Mouse (Mus musculus) G1E-ER4 (cell line): ENCODE data around the gene Trim28. TPM values are rescaled to one million over a fixed set of nuclear protein-coding genes. Genes with fewer than 3 reads are reported as not detected.

ENCODE experiments used
- GATA1 ChIP-seq: IDR thresholded peaks from one replicate; pipeline ENCODE4 v1.8.0; 2012; ENCODE audit warnings: low read length, inconsistent platforms
- polyA plus RNA-seq: library from polyadenylated mRNA; stranded (reverse); fragments of >175 nt; gene quantifications from 2 replicates; pipeline ENCODE4 v1.2.3, GENCODE M21; 2012

The Trim28 gene
- polyA plus RNA-seq, 1 experiment: 297 TPM

DNA sequence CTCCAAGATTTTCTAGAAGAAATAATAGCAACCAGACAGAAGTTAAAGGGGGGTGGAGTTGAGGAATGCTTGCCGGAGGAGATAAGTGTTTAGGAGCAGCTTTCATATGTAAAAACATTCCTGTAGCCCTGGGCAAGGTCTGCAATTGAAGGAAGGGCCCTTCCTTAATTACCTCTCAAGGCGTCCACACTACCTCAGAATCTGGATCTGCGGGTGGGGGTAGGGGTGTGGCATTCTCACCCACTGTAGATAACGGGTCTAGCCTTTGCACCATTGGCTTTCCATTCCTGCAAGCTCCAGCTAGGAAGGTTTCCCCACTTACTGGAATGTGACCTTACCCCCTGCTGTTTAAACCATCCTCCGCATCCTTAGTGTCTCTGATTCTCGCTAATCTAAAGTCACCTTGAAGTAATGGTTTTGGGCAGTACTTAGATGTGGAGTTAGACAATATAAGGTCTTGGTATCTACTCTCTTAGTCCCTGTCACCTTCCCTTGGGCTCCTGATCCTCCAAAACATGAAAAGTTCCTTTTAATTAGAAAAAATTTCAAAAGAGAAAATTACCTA is 15.4 kb downstream of the Trim28 start:
- TF ChIP-seq GATA1: no peak

DNA sequence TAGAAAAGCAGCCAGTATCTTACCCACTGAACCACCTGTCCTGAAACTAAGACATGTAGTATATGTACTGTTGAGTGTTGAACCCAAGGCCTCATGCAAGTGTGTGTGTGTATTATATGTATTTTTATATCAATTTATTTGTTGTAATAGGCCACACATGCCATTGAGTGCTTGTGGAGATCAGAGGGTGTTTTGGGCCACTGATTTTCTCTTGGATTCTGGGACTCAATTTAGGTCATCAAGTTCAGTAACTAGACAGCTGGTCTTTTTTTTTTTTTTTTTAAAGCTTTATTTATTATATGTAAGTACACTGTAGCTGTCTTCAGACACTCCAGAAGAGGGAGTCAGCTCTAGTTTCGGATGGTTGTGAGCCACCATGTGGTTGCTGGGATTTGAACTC is 16.3 kb downstream of the Trim28 start:
- no peak for TF ChIP-seq GATA1

DNA sequence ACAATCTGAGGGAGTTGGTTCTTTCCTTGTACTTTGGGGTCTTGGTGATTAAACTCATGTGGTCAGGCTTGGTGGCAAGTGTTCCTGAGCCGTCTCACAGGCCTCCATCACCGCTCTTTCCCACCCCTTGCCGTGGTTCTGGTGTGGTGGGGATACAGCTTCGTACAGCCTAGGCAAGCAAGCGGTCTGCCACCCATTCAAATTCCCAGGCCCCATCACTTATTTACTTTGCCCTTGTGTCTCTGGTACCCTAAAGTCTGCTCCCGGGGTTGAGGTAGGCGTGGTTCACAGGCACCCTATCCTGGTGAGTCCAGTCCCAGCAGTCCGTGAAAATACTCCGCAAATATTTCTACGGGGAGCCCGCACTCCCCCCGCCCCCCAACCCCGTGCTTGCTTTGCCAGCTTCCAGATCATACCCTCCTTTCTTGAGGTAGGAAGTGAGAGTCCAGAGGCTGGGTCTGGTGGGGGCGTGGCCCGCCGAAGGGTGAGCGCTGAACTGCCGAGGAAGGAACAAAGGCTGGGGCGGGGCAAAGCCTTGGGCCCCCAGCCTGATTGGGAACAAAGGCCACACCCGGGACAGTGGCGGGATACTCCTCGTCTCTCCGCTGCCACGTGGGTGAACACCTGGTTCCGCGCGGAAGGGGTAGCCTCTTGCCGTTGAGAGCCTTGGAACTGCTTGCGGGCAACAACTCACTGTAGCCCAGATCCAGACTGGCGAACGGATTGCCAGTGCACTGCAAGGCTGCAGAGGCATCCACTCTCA is 24.0 kb downstream of the Trim28 start:
- no peak for TF ChIP-seq GATA1

DNA sequence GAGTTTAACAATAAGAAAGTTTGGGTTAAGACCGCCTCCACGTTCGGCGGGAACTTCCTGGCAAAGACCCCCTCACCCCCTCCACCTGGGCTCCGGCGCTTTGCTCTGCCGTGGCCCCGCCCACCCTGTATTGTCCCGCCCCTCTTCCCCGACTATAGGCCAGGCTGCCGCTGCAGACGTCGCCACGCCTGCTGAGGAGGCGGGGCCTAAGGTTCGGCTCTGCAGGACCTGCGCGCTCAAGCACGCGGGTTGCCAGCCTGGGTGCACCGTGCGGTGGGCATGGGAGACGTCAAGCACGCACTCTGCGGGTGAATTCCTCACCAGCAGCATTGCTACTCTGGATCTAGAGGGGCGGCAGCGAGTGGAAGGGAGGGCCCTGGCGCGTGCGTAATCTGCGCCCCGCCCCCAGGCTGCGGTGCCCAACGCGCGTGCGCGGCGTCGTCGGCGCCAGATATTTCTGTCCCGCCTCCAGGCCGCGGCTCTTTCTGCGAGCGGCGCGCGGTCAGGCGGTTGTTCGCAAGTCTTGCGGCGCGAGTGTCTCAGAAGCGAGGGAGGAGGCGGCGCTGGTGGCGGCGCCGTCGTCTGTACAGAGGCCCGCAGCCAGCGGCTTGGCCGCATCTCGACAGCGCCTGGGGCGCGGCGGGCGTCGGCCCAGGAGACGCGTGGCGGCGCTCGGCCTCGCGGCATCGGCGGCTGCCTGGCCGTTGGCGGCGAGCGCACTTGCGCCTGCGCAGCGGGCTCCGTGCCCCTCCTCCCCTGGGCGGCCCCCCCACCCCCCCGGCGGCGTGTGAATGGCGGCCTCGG is 25.2 kb downstream of the Trim28 start:
- no peak for TF ChIP-seq GATA1

DNA sequence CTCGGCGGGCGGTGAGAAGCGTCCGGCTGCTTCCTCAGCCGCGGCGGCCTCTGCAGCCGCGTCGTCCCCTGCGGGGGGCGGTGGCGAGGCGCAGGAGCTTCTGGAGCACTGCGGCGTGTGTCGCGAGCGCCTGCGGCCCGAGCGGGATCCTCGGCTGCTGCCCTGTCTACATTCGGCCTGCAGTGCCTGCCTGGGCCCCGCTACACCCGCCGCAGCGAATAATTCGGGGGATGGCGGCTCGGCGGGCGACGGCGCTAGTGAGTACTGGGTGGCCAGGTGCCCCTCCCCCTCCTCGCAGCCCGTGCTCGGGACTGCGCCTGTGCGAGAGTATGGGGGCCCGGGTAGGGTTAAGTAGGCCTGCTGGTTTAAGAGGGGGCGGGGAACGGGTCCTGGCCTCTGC is 25.9 kb downstream of the Trim28 start:
- TF ChIP-seq GATA1: no peak

DNA sequence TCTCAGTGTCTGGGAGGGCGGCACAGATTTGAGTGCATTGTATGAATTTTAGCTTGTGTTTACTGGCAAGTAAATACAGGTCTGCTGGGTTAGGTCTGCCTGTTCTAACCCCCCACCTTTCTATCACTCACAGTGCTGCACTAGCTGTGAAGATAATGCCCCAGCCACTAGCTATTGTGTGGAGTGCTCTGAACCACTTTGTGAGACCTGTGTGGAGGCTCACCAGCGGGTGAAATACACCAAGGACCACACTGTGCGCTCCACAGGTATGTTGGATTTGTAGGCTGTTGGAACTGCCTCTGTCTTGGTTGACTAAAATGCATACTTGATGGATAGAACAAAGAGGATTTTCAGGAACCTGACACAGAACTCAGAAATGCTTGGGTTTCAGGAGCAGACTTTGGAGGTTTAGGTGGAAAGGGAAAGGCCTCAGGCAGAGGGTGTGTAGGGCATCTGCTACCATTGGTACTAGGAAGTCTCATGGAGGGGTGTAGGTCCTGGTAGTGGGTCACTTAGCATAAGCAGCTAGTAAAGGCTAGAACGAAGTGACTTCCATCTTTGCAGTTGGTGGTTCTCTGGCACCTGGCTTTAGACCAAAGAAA is 26.7 kb downstream of the Trim28 start:
- no peak for TF ChIP-seq GATA1

DNA sequence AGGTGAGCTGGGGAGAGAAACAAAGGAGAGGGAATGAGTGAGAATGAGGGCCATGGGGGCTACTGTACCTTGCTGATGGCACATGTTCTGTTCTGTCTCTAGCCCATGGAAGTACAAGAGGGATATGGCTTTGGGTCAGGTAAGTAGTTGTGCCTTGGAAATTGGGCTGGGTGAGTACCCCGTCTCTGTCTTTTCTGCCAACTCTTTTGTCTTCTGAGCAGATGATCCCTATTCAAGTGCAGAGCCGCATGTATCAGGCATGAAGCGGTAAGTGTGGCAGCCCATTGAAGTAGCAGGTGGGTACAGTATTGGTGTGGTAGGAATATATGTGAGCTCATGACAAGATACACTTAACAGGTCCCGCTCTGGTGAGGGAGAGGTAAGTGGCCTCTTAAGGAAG is 30.1 kb downstream of the Trim28 start:
- TF ChIP-seq GATA1: no peak

DNA sequence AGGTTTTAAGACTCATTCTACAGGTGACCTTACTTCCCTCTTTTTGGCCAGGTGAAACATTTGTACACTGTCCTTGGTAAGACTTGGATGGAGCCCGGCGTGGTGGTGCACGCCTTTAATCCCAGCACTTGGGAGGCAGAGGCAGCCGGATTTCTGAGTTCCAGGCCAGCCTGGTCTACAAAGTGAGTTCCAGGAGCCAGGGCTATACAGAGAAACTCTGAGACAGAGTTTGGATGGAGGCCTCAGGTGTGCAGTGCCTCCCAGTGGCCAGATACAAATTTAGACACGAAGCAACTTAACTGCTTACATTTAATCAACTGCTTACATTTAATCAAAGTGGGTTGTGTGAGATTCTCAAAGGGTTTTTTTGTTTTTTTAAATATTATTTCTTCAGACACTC is 32.2 kb downstream of the Trim28 start:
- TF ChIP-seq GATA1: no peak

DNA sequence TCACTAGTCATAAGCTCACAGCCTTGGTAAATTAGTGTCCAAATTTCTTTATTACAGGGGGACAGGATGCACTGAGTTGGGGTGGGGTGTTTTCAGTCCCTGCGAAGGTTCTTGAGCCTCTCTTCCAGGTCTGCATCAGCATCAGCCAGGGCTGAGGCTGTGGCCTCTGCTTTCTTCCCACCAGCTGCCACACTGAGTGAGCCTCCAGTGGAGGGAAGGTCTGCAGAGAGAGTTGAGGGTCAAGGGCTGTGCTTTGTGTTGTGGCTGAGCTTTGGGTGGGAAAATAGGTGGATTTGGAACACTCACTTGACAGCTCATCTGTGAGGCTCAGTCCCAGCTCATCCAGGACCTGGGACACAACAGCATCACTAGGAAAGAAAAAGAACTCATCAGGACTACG is 33.1 kb downstream of the Trim28 start:
- no peak for TF ChIP-seq GATA1

DNA sequence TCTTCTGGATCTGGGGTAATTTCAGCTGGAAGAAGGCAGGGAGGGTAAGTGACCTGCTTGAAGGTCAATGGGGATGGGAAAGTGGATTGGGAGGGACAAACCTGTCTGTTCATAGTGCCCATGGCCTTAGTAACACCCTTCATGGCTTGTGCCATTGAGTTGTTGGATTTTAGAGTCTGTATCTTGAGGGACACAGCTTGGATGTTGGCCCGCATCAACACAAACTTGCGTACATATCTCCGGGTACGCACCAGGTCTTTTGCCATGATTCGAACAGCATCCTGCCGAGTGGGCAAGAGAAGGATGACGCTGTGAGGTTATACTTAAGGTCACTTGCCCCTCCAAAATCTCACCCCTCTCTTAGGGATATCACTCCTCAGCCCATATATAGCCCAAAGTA is 33.6 kb downstream of the Trim28 start:
- TF ChIP-seq GATA1: no peak

DNA sequence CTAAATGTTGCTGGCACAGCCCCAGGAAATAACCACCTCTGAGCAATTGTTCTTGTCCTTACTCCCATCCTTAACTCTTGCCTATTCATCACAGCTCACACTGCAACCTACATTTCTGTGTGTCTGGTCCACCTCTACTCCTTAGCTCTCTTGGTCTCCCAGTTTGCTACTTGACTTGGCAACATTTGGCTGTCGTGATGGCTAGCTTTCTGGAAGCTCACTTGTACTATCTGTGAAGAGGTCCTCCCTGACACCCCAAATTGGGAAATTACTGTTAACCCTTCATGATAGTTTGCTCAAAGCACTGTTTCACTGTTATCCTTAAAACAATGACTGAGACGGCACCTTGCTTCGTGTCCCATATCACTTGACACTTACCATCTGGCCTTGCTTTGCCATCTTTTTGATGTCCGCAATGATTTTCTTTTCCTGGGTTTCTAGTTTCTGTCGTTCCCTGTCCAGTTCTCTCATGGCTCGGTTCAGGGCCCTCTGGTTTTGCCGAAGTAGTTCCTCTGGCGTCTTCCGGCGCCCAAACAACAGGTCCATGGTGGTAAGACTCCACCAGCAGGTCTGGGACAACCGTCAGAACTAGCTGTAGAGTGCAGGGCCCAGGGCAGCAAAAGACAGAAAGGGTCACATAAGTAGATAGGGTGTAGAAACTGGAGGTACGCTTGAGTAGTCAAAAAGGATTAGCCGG is 34.7 kb downstream of the Trim28 start:
- TF ChIP-seq GATA1: no peak

DNA sequence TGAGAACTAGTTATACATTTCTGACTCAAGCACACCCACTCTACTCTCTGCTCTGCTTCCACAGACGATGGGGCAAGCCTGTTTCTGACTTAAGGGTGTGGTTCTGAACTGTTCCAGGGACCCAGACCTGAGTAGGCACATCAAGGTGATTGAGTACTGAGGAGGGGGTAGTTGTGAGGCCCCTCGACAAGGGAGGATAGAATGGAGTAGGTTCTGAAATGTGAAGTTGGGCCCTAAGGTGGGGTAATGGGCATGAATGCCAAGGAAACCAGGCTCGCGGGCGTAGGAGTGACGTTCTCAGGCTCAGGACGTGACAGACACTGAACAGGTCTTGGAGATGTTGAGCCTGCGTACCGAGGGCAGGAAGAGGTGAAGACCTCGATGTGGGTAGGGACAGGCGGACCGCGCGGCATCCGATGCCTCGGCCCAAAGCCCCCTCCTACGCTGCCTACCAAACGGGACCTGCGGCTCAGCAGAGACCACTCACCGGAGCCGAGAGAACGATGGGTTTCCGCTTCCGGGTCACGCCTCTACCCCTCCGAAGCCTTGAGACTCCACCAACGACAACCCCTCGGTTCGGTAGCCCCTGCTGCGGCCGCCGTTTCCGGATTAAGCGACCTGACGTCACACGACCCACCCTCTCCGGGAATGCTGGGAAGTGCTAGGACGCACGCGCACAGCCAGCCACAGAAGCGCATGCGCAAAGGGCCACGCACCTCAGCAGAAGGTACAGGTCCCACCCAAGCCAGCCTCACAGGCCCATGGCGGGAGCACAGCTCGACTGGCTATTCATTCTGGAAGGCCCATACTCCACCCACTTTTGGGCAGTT is 35.4 kb downstream of the Trim28 start, which contains the start of gene Chmp2a:
Gene Chmp2a, minus strand, starts transcription at position 660 of the 830 bp plus-strand sequence.
- no peak for TF ChIP-seq GATA1

DNA sequence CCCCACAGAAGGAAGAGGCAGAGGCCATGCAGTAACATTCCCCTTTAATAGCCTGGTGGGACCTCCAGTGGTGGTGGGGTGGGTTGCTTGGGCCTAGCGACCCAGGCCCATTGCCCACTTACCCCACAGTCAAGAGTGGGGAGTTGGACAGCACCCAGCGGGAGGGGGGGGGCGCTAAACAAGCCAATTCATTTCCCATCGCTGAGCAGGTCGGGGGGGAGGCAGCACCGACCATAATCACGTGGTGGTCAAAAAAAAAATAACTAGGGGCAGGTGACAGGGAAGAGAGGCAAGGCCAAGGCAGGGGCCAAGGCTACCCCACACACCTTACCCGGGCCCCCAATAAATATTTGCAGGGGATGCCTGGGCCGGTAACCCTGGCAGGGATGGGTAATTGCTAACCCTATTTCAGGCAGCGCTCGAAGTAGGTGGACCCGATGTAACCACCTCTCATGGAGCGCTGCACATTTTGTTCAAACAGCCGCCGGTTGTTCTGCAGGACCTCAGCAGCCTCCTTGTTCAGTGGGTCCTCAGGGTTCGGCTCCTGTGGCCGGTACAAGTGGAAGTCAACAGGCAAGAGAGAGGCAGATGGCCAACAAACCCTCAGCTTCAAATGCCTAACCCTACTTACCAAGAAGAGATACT is 36.4 kb downstream of the Trim28 start:
- TF ChIP-seq GATA1: no peak

DNA sequence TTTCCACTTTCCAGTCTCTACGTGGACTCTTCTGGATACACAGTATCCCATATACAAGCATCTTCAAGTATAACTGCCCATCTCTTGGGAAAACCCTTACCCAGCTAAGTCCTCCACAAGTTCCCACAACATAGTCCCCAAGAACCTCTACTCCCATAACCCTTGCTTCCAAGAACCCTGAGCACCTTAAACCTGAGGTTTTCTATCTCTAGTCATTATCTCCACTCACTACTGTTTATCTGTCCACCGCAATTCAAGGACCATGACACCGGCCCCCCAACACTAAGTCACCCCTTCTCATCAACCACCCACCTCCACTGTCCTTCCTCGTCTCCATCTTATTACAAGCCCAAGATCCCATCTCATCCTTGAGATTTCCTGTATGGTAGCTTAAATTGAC is 37.9 kb downstream of the Trim28 start:
- TF ChIP-seq GATA1: no peak
